Mouse (Mus musculus) stomach, embryonic 16.5 days (tissue): Measurements from ENCODE around the gene Gm26566. TPM values are rescaled to one million over a fixed set of nuclear protein-coding genes. Genes with fewer than 3 reads are reported as not detected.

Experiments used
- ATAC-seq: fragments of 200-750 bp; cut with Nextera tagmentation; 2 replicates; pipeline ENCODE4 v1.8.0; 2017; ENCODE audit warnings: moderate number of reproducible peaks, moderate TSS enrichment; ENCODE audit not compliant: insufficient read depth, low FRiP score
- H3K27ac ChIP-seq: fragments of 300-500 bp; sonication (generic); 2 replicates; pipeline ENCODE4 v1.5.1; 2014; ENCODE audit warnings: low read length
- H3K27me3 ChIP-seq: fragments of 300-500 bp; sonication (generic); 2 replicates; pipeline ENCODE4 v1.6.1; 2014; ENCODE audit warnings: low read length, control low read depth, mixed read lengths; ENCODE audit not compliant: control insufficient read depth, insufficient read depth
- H3K36me3 ChIP-seq: fragments of 300-500 bp; sonication (generic); 2 replicates; pipeline ENCODE4 v1.6.1; 2014; ENCODE audit warnings: low read length; ENCODE audit not compliant: control insufficient read depth, insufficient read depth
- H3K4me1 ChIP-seq: fragments of 300-500 bp; sonication (generic); 2 replicates; pipeline ENCODE4 v1.6.1; 2014; ENCODE audit warnings: low read length, control low read depth, mixed read lengths; ENCODE audit not compliant: control insufficient read depth, insufficient read depth
- H3K4me2 ChIP-seq: fragments of 300-500 bp; sonication (generic); 2 replicates; pipeline ENCODE4 v1.6.1; 2014; ENCODE audit warnings: low read depth, low read length, mixed read lengths
- H3K4me3 ChIP-seq: fragments of 300-500 bp; sonication (generic); replicated peaks from 2 replicates; pipeline ENCODE4 v1.5.1; 2014; ENCODE audit warnings: mild to moderate bottlenecking, low read length
- H3K9ac ChIP-seq: fragments of 300-500 bp; sonication (generic); 2 replicates; pipeline ENCODE4 v1.6.1; 2014; ENCODE audit warnings: low read length
- H3K9me3 ChIP-seq: fragments of 300-500 bp; sonication (generic); replicated peaks from 2 replicates; pipeline ENCODE4 v1.6.1; 2016; ENCODE audit warnings: low read length, control low read depth; ENCODE audit not compliant: control insufficient read depth
- WGBS: fragments of 180-500 bp; shearing (Covaris S2); extraction: QIAGEN DNeasy Blood & Tissue Kit; methylation state at CpG from one replicate; pipeline ENCODE4 v1.1.7; 2014; 5-methylcytosine and 5-hydroxymethylcytosine counted together
- polyA plus RNA-seq: library from polyadenylated mRNA; unstranded; fragments of >200 nt; fragmentation: Nextera tagmentation; extraction: Ambion mirVana; gene quantifications from 2 replicates; pipeline ENCODE4 v1.2.1, GENCODE M21; 2015

Gene Gm26566
- polyA plus RNA-seq, 1 experiment from 2014 or later = 0.36 TPM

DNA sequence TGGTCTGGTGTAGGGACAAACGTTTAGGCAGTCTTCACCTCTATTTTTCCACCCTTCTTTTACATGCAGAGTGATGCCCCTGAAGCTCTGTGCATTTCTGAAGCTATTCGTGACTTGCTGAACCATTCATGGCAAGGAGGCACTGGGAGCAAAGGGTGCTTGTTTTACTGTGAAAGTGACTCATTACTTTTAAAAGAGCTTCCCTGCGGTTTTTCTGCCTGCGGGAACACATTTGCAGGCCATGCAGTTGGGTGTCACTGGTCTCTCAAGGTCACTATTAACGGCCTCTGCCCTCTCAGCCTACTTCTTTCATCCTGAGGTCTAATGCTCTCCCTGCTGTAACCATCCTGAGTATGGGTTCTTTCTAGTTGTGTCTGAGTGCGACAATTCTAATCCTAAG, 24.5 kb upstream of the Gm26566 start:
- H3K9me3 ChIP-seq = no peaks in the 10 kb centered on the region
- no peaks in the 10 kb centered on the region for H3K27me3 ChIP-seq
- H3K36me3 ChIP-seq = no peaks in the 10 kb centered on the region
- no peak overlapping the region for H3K9ac ChIP-seq
- no peak overlapping the region for H3K27ac ChIP-seq
- no peaks in the 10 kb centered on the region for H3K4me1 ChIP-seq
- H3K4me2 ChIP-seq = no peak overlapping the region
- WGBS = 62% methylated on average over 6 of the region's 6 CpGs
- ATAC-seq = no peak
- no peak overlapping the region for H3K4me3 ChIP-seq

DNA sequence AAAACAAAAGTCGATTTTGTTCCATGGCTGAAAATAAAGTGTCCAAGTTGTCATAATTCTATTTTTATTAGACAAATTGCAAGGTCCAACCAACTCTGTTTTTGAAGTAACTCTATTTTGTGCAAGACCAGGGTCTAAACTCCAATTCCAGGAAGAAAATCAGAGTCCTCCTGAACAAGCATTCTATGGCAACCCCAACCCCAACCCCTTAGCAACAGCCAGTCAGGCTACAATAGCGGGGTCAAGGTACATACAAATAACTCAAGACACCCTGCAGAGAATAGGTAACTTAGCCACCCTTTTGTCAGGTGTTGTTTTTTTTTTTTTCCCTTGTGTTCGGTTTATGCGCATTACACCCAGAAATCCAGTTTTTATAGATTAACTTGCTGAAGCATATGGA, 23.9 kb upstream of the Gm26566 start:
- H3K4me1 ChIP-seq = no peaks in the 10 kb centered on the region
- no peaks in the 10 kb centered on the region for H3K27me3 ChIP-seq
- H3K9me3 ChIP-seq = no peaks in the 10 kb centered on the region
- H3K4me2 ChIP-seq = no peak overlapping the region
- H3K9ac ChIP-seq = no peak overlapping the region
- no peak for ATAC-seq
- no peak overlapping the region for H3K27ac ChIP-seq
- 72% methylated on average over 4 of the region's 4 CpGs for WGBS
- no peak overlapping the region for H3K4me3 ChIP-seq
- no peaks in the 10 kb centered on the region for H3K36me3 ChIP-seq

DNA sequence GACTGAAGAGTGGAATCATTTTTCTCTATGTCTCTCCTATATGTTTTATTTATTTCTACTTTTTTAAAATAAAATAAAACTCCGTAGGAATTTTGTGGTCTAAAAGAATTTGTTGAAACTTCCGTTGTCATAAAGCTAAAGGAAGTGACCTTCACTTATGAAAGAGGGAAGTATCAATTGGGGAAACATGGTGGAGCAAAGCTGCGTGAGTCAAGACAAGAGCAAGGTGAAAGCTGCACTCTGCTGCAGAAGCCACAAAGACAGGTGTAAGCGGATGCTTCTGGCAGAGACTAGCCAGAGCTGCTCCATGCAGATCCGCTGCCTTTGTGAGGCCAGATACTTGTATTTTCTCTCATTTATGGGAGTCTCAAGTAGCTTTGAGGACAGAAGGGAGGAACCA, 22.8 kb upstream of the Gm26566 start:
- Histone ChIP-seq H3K36me3 (no peaks in the 10 kb centered on the region), H3K4me2 (no peak overlapping the region), H3K27me3 (no peaks in the 10 kb centered on the region), H3K27ac (no peak overlapping the region), H3K9ac (no peak overlapping the region), H3K4me3 (no peak overlapping the region), H3K4me1 (no peaks in the 10 kb centered on the region), H3K9me3 (no peaks in the 10 kb centered on the region)
- ATAC-seq = no peak
- WGBS = 74% methylated on average over 5 of the region's 5 CpGs

DNA sequence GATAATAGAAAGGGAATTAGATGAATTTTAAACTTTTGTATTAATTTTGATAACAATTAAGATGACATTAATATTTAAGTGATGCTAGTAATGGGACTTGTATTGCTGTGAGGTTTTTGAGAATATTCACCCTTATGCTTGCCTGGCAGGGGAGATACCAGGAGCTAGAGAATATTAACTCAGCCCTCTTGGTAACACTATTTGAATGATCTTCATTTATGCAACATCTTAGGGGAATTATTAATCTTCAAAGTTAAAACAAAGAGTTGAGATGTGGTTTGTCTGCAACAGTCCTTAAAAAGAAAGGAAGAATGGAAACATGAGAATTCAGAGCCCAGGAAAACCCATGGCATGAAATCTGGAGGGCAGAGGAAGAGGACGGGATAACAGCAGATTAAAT, 22.3 kb upstream of the Gm26566 start:
- H3K4me3 ChIP-seq = no peak overlapping the region
- H3K9me3 ChIP-seq = no peaks in the 10 kb centered on the region
- H3K27me3 ChIP-seq = no peaks in the 10 kb centered on the region
- H3K36me3 ChIP-seq = no peaks in the 10 kb centered on the region
- H3K4me2 ChIP-seq = no peak overlapping the region
- WGBS = 90% methylated on average over 1 of the region's 1 CpGs
- no peaks in the 10 kb centered on the region for H3K4me1 ChIP-seq
- H3K27ac ChIP-seq = no peak overlapping the region
- ATAC-seq = no peak
- no peak overlapping the region for H3K9ac ChIP-seq

DNA sequence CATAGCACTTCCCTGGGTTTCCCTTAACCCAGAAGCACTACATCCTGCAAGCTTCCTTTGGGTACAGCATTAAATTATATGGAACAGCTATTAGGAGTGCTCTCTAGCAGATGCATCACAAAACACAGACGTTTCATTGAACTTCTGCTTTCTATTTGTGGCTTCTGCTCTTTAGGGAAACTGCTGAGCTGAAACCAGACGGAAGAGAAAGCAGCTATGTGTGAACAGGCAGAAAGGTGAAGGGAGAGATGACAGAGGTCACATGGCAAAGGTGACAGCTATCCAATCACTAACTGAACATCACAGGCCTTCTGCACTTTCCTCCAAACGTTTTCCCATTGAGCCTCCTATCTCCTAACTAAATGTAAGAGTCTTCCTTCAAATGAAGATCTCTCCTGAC, 15.7 kb upstream of the Gm26566 start:
- 42% methylated on average over 3 of the region's 3 CpGs for WGBS
- no peak for ATAC-seq

DNA sequence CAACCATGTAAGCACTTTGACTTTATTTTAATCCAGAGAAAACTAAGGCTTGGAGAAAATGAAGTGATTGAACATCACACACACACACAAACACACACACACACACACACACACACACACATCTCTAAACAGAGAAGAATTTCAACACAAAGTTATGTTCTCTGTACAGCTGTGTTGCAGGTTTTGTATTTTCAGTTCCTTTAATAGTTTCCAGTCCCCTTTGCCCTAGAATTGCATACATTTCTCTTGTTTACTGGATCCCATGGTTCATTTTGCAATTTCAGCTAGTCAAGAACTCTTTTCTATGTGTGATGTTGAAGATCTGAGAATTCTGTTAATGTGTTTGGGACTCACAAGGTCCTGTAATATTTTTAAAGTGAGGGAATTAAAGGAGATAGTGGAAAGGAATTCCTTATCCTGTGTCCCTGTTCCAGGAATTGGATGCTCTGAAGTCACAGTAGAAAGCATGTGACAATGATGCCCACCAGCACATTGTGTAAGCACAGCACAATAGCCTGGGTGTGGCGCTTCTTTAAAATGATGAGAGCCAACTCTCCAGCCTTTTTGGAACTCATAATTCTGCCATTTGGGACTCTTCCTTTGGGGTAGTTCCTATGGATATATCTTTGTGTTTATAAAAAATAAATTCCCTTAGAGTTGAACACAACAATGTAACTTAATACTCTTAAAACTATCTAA, 14.3 kb upstream of the Gm26566 start:
- Histone ChIP-seq H3K9ac (no peak overlapping the region), H3K36me3 (no peaks in the 10 kb centered on the region), H3K27ac (no peak overlapping the region), H3K4me2 (no peak overlapping the region), H3K9me3 (no peaks in the 10 kb centered on the region), H3K27me3 (no peaks in the 10 kb centered on the region), H3K4me3 (no peak overlapping the region), H3K4me1 (no peaks in the 10 kb centered on the region)
- ATAC-seq = no peak
- WGBS = 93% methylated on average over 1 of the region's 1 CpGs

More for the DNA sequence above, 15.7 kb upstream of the Gm26566 start:
- H3K9me3 ChIP-seq = no peaks in the 10 kb centered on the region
- no peaks in the 10 kb centered on the region for H3K36me3 ChIP-seq
- H3K27me3 ChIP-seq = no peaks in the 10 kb centered on the region
- H3K4me1 ChIP-seq = no peaks in the 10 kb centered on the region
- H3K4me3 ChIP-seq = no peak overlapping the region
- H3K4me2 ChIP-seq = no peak overlapping the region
- no peak overlapping the region for H3K27ac ChIP-seq
- H3K9ac ChIP-seq = no peak overlapping the region

DNA sequence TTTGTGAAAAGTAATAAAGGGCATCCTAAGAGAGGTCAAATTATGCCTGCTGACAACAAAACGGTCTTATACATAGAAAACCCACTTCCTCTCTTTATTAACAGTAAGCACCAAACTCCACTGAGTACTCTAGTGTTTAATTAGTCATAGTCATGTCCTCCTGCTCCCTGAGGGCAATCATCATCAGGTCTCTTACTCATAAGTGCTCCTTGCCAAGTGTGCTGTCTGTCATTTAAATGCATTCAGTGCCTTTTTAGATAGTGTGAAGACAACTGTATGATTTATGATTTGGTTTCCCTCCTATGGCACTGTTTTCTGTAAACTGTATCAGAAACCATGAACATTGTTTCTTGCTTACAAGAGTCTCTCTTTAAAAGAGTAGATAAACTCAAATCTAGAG, 7.3 kb upstream of the Gm26566 start:
- peaks cover 10% of the 10 kb centered on the region for H3K36me3 ChIP-seq
- ATAC-seq = no peak
- H3K9ac ChIP-seq = no peak overlapping the region
- H3K27ac ChIP-seq = no peak overlapping the region
- H3K4me2 ChIP-seq = no peak overlapping the region
- no peaks in the 10 kb centered on the region for H3K9me3 ChIP-seq
- no peaks in the 10 kb centered on the region for H3K27me3 ChIP-seq
- H3K4me1 ChIP-seq = peaks cover 6% of the 10 kb centered on the region
- no peak overlapping the region for H3K4me3 ChIP-seq
- whole genome bisulfite sequencing = 79% methylated on average over 1 of the region's 1 CpGs

DNA sequence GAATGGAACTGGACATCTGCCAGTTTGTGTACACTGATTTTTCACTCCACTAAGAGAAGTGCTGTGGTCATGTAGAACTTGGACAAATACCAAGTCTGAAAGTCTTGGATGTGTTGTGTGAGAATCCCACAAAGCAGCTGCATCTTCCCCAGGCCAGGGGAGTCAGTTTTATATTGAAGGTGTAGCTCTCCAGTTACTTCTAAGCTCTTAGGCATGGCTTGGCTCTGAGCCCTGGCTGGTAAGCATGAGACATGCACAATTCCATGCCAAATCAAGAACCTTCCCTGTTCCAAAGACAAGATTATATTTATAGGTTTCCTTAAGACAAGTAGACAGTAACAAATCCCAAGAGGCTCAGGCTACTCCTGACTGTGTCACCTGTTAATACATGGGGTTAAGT, 6.5 kb upstream of the Gm26566 start:
- Histone ChIP-seq H3K27ac (no peak overlapping the region), H3K4me2 (no peak overlapping the region), H3K9ac (no peak overlapping the region), H3K4me1 (peaks cover 8% of the 10 kb centered on the region), H3K27me3 (no peaks in the 10 kb centered on the region), H3K9me3 (no peaks in the 10 kb centered on the region), H3K4me3 (no peak overlapping the region), H3K36me3 (peaks cover 10% of the 10 kb centered on the region)
- ATAC-seq = no peak

DNA sequence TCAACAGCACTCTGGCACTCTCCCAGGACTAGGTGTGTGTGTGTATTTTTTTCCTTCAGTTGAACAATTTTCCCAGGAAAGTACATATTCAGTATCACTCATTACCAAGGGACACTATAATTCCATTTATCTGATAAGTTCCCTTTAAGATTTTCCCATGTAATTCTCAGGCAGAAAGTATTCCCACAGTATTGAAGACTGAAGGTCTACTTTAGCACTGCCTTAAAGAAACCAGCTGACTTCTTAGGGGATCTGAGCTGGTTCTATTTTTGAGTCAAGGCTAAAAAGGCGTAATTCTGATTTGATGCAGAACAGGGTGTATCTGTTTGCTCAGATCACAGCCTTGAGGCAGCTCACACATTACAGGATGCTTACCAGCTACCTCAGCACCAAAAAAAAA, 2.9 kb upstream of the Gm26566 start:
- H3K27ac ChIP-seq = no peak overlapping the region; the same call in 1 of the 2 replicates
- H3K4me3 ChIP-seq = peak overlapping the region; percentile 41
- H3K9ac ChIP-seq = peak overlapping the region; percentile 54; the same call in 1 of the 2 replicates
- H3K9me3 ChIP-seq = no peaks in the 10 kb centered on the region
- peak overlapping the region; percentile 64 for H3K4me2 ChIP-seq
- peaks cover 21% of the 10 kb centered on the region for H3K4me1 ChIP-seq
- 29% methylated on average over 1 of the region's 1 CpGs for WGBS
- ATAC-seq = no peak
- H3K36me3 ChIP-seq = peaks cover 10% of the 10 kb centered on the region
- no peaks in the 10 kb centered on the region for H3K27me3 ChIP-seq
